Mouse (Mus musculus) intestine, embryonic 14.5 days (tissue): ENCODE measurements at regions not wholly inside any gene's neighbourhood (a gene's known extent, or its start where the extent isn't known, plus 50 kb on each side); places are given as distances from the start of the nearest gene placed in this dataset.
"Not testable (repeated sequence)": the region's sequence is repeated elsewhere in the genome, so short reads cannot be mapped to it uniquely, and the experiment has no call there.

ENCODE experiments used
- ATAC-seq: fragments of 200-750 bp; cut with Nextera tagmentation; replicated peaks from 2 replicates; pipeline ENCODE4 v1.8.0; 2017; ENCODE audit warnings: low read depth, moderate number of reproducible peaks, moderate TSS enrichment, moderate library complexity; ENCODE audit not compliant: low FRiP score, low TSS enrichment
- DNase-seq: peaks from one replicate; pipeline ENCODE4 v3.0.0-alpha.2; 2018; ENCODE audit warnings: low spot score
- H3K27ac ChIP-seq: fragments of 300-500 bp; sonication (generic); 2 replicates; pipeline ENCODE4 v1.5.1; 2014; ENCODE audit warnings: low read depth, mild to moderate bottlenecking, control low read depth
- H3K27me3 ChIP-seq: fragments of 300-500 bp; sonication (generic); replicated peaks from 2 replicates; pipeline ENCODE4 v1.6.1; 2014; ENCODE audit warnings: low read length, control low read depth; ENCODE audit not compliant: control insufficient read depth, insufficient read depth
- H3K36me3 ChIP-seq: fragments of 300-500 bp; sonication (generic); 2 replicates; pipeline ENCODE4 v1.6.1; 2014; ENCODE audit warnings: low read length, control low read depth; ENCODE audit not compliant: control insufficient read depth, insufficient read depth
- H3K4me1 ChIP-seq: fragments of 300-500 bp; sonication (generic); replicated peaks from 2 replicates; pipeline ENCODE4 v1.6.1; 2014; ENCODE audit warnings: low read length, control low read depth, mixed read lengths; ENCODE audit not compliant: control insufficient read depth, insufficient read depth
- H3K4me2 ChIP-seq: fragments of 300-500 bp; sonication (generic); 2 replicates; pipeline ENCODE4 v1.6.1; 2014; ENCODE audit warnings: low read length
- H3K4me3 ChIP-seq: fragments of 300-500 bp; sonication (generic); 2 replicates; pipeline ENCODE4 v1.5.1; 2014; ENCODE audit warnings: low read depth, low read length, control low read depth, mixed read lengths
- H3K9ac ChIP-seq: fragments of 300-500 bp; sonication (generic); 2 replicates; pipeline ENCODE4 v1.6.1; 2014; ENCODE audit warnings: mild to moderate bottlenecking, low read length
- H3K9me3 ChIP-seq: fragments of 300-500 bp; sonication (generic); 2 replicates; pipeline ENCODE4 v1.6.1; 2016; ENCODE audit warnings: low read length, control low read depth; ENCODE audit not compliant: control insufficient read depth
- WGBS: fragments of 180-500 bp; shearing (Covaris S2); extraction: QIAGEN DNeasy Blood & Tissue Kit; methylation state at CpG from one replicate; pipeline ENCODE4 v1.1.7; 2014; 5-methylcytosine and 5-hydroxymethylcytosine counted together

- H3K27me3 ChIP-seq: no peaks in the 10 kb centered on the region
- H3K9ac ChIP-seq: no peak overlapping the region
- H3K4me3 ChIP-seq: no peak overlapping the region
- H3K4me1 ChIP-seq: no peaks in the 10 kb centered on the region
- no peaks in the 10 kb centered on the region for H3K36me3 ChIP-seq
- H3K27ac ChIP-seq: no peak overlapping the region
- no peaks in the 10 kb centered on the region for H3K9me3 ChIP-seq
- DNase-seq: no peak
- ATAC-seq: no peak
- H3K4me2 ChIP-seq: no peak overlapping the region
Observed at GRCm38 (mm10) chr14:17484866-17485265, 175.2 kb upstream of the Thrb start.

GRCm38 (mm10) chr14:17513756-17514155, 146.3 kb upstream of the Thrb start:
- H3K27ac ChIP-seq: no peak overlapping the region
- no peak overlapping the region for H3K4me2 ChIP-seq
- 64% methylated on average over 1 of the region's 1 CpGs for WGBS
- no peak for DNase-seq
- H3K9me3 ChIP-seq: no peaks in the 10 kb centered on the region
- no peak overlapping the region for H3K9ac ChIP-seq
- H3K4me3 ChIP-seq: no peak overlapping the region
- ATAC-seq: no peak
- H3K36me3 ChIP-seq: no peaks in the 10 kb centered on the region
- no peaks in the 10 kb centered on the region for H3K4me1 ChIP-seq
- no peaks in the 10 kb centered on the region for H3K27me3 ChIP-seq

DNA sequence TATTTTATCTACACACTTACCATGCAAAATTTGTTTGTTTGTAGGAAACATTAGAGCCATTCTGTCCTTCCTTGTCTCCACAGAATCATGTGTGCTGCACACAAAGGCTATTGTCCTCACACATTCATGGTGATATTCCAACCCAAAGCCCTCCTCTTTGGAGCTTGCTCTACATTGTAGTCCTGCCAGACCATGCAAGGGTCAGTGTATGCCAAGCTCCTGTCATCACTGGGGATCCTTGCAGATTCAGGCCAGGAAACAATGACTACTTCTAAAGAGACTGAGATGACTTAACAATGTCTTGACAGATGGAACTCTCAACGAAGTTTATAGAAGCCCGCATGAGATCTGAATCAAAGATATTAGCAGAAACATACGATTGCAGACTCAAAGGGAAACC, 137.4 kb upstream of the Thrb start:
- H3K4me1 ChIP-seq: no peaks in the 10 kb centered on the region
- H3K27ac ChIP-seq: no peak overlapping the region
- no peak overlapping the region for H3K4me3 ChIP-seq
- H3K27me3 ChIP-seq: no peaks in the 10 kb centered on the region
- no peak overlapping the region for H3K9ac ChIP-seq
- 86% methylated on average over 3 of the region's 3 CpGs for WGBS
- ATAC-seq (no peak), DNase-seq (no peak)
- H3K9me3 ChIP-seq: no peaks in the 10 kb centered on the region
- no peak overlapping the region for H3K4me2 ChIP-seq
- no peaks in the 10 kb centered on the region for H3K36me3 ChIP-seq

- no peak for DNase-seq
Observed at GRCm38 (mm10) chr14:17523916-17524315, 136.1 kb upstream of the Thrb start.

GRCm38 (mm10) chr14:17539322-17539721, 120.7 kb upstream of the Thrb start:
- ATAC-seq: no peak
- H3K4me3 ChIP-seq: no peak overlapping the region
- no peak for DNase-seq
- H3K4me2 ChIP-seq: no peak overlapping the region
- H3K4me1 ChIP-seq: no peaks in the 10 kb centered on the region
- no peak overlapping the region for H3K27ac ChIP-seq
- H3K27me3 ChIP-seq: no peaks in the 10 kb centered on the region
- H3K9me3 ChIP-seq: no peaks in the 10 kb centered on the region
- H3K9ac ChIP-seq: no peak overlapping the region
- no peaks in the 10 kb centered on the region for H3K36me3 ChIP-seq
- 68% methylated on average over 1 of the region's 1 CpGs for WGBS

More at GRCm38 (mm10) chr14:17523916-17524315, 136.1 kb upstream of the Thrb start:
- no peaks in the 10 kb centered on the region for H3K36me3 ChIP-seq
- no peak overlapping the region for H3K27ac ChIP-seq
- 60% methylated on average over 4 of the region's 4 CpGs for WGBS
- no peak for ATAC-seq
- H3K27me3 ChIP-seq: no peaks in the 10 kb centered on the region
- no peaks in the 10 kb centered on the region for H3K4me1 ChIP-seq
- H3K9ac ChIP-seq: no peak overlapping the region
- H3K4me3 ChIP-seq: no peak overlapping the region
- H3K4me2 ChIP-seq: no peak overlapping the region
- H3K9me3 ChIP-seq: no peaks in the 10 kb centered on the region

DNA sequence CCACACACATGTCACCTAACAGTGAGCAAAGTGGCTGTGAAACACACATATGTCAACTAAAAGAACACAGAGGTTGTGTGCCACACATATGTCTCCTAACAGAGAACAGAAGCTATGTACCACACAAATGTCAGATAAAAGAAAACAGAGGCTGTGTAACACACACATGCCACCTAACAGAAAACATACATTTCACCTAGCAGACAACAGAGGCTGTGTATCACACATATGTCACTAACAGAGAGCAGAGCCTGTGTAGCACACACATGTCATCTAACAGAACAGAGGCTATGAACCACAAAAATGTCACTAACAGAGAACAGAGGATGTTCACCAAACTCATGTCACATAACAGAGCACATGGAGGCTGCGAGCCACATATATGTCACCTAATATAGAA, 103.6 kb upstream of the Thrb start:
- Histone ChIP-seq H3K9me3 (no peaks in the 10 kb centered on the region), H3K36me3 (no peaks in the 10 kb centered on the region), H3K4me2 (no peak overlapping the region), H3K4me1 (no peaks in the 10 kb centered on the region), H3K27ac (no peak overlapping the region), H3K27me3 (no peaks in the 10 kb centered on the region), H3K9ac (no peak overlapping the region), H3K4me3 (no peak overlapping the region)
- ATAC-seq (no peak), DNase-seq (no peak)
- WGBS: 94% methylated on average over 1 of the region's 1 CpGs

DNA sequence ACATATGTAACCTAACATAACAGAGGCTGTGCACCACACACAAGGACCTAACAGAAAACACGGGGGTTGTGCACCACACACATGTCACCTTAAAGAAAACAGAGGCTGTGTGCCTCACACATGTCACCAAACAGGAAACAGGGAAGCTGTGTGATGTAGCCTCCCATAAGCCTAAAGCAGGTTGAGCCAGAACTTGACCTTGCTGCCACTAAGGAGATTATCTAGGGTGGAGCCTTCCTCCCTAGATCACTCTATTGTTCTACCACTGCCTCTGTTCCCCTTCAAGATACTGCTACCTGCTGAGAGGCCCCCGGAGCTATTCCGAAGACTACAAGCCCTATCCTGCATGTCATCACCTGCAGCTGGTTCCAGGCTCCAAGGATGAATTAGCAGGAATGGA, 100.1 kb upstream of the Thrb start:
- not testable (repeated sequence) for H3K4me1 ChIP-seq
- 57% methylated on average over 3 of the region's 3 CpGs for WGBS

GRCm38 (mm10) chr14:17567927-17568326, 92.1 kb upstream of the Thrb start:
- Histone ChIP-seq H3K9ac (no peak overlapping the region), H3K27ac (no peak overlapping the region), H3K4me2 (no peak overlapping the region), H3K27me3 (no peaks in the 10 kb centered on the region), H3K4me3 (no peak overlapping the region), H3K9me3 (no peaks in the 10 kb centered on the region), H3K4me1 (no peaks in the 10 kb centered on the region), H3K36me3 (no peaks in the 10 kb centered on the region)
- DNase-seq (no peak), ATAC-seq (no peak)
- WGBS: 71% methylated on average over 1 of the region's 1 CpGs

More for the DNA sequence above, 100.1 kb upstream of the Thrb start:
- not testable (repeated sequence) for H3K27ac ChIP-seq, H3K4me2 ChIP-seq, H3K9me3 ChIP-seq, H3K36me3 ChIP-seq, H3K27me3 ChIP-seq, ATAC-seq, DNase-seq, H3K4me3 ChIP-seq, H3K9ac ChIP-seq

- no peaks in the 10 kb centered on the region for H3K27me3 ChIP-seq
- no peaks in the 10 kb centered on the region for H3K9me3 ChIP-seq
- DNase-seq: no peak
- H3K27ac ChIP-seq: no peak overlapping the region
- ATAC-seq: no peak
- H3K4me2 ChIP-seq: no peak overlapping the region
- H3K36me3 ChIP-seq: no peaks in the 10 kb centered on the region
- 60% methylated on average over 2 of the region's 2 CpGs for WGBS
- H3K4me3 ChIP-seq: no peak overlapping the region
- no peaks in the 10 kb centered on the region for H3K4me1 ChIP-seq
- H3K9ac ChIP-seq: no peak overlapping the region
Observed at GRCm38 (mm10) chr14:17569087-17569636, 90.9 kb upstream of the Thrb start.
